Mouse (Mus musculus): ENCODE results near the gene Med8.

GRCm38 (mm10) chr4:118387316-118387715 lies 21.8 kb upstream of the Med8 start:
- TF ChIP-seq CTCF (IDR thresholded peaks at IDR 0.05; ENCODE audit: extremely low read depth, insufficient read depth, insufficient read length, insufficient replicate concordance), result no peak
- TF ChIP-seq POLR2A (IDR thresholded peaks at IDR 0.05; ENCODE audit: low read depth, low read length), result no peak

All from spleen, adult 2 months (tissue).